Mouse (Mus musculus): ENCODE results near the gene Hyou1.

The Hyou1 gene

GRCm38 (mm10) chr9:44379054-44379834 is at the start of gene Hyou1:
Hyou1 (plus strand) TSS chr9:44379490.
- peak; percentile 96 for DNase-seq (ENCODE audit: low read depth, low spot score)

GRCm38 (mm10) chr9:44330736-44331135 is 48.6 kb upstream of the Hyou1 start:
- no peak for DNase-seq (ENCODE audit: low read depth, low spot score)

GRCm38 (mm10) chr9:44332918-44333638 is 46.2 kb upstream of the Hyou1 start:
- DNase-seq (ENCODE audit: low read depth, low spot score): no peak

- DNase-seq (ENCODE audit: low read depth, low spot score): peak; percentile 99
These were observed 44.6 kb upstream of the Hyou1 start, which contains the start of gene H2afx for GRCm38 (mm10) chr9:44334396-44335330. H2afx (plus strand) TSS chr9:44334694.

GRCm38 (mm10) chr9:44335331-44336092 is 43.8 kb upstream of the Hyou1 start:
- peak; percentile 55 for DNase-seq (ENCODE audit: low read depth, low spot score)

- no peak for DNase-seq (ENCODE audit: low read depth, low spot score)
These were observed 43.2 kb upstream of the Hyou1 start for GRCm38 (mm10) chr9:44336093-44336406.

- peak; percentile 49 for DNase-seq (ENCODE audit: low read depth, low spot score)
These were observed 42.8 kb upstream of the Hyou1 start for GRCm38 (mm10) chr9:44336513-44336912.

GRCm38 (mm10) chr9:44336964-44337363 is 42.3 kb upstream of the Hyou1 start:
- DNase-seq (ENCODE audit: low read depth, low spot score): peak; percentile 58

- peak; percentile 40 for DNase-seq (ENCODE audit: low read depth, low spot score)
These were observed 41.7 kb upstream of the Hyou1 start for GRCm38 (mm10) chr9:44337436-44338169.

- no peak for DNase-seq (ENCODE audit: low read depth, low spot score)
These were observed 40.7 kb upstream of the Hyou1 start for GRCm38 (mm10) chr9:44338574-44338973.

- no peak for DNase-seq (ENCODE audit: low read depth, low spot score)
These were observed 37.8 kb upstream of the Hyou1 start for GRCm38 (mm10) chr9:44341487-44341886.

- DNase-seq (ENCODE audit: low read depth, low spot score): no peak
These were observed 37.1 kb upstream of the Hyou1 start for GRCm38 (mm10) chr9:44342173-44342572.

GRCm38 (mm10) chr9:44342605-44343004 is 36.7 kb upstream of the Hyou1 start:
- no peak for DNase-seq (ENCODE audit: low read depth, low spot score)

GRCm38 (mm10) chr9:44343290-44343689 is 36.0 kb upstream of the Hyou1 start:
- DNase-seq (ENCODE audit: low read depth, low spot score): peak; percentile 42

GRCm38 (mm10) chr9:44343781-44344421 is 35.4 kb upstream of the Hyou1 start, which contains the start of gene Hmbs:
Hmbs (minus strand) TSS chr9:44344228.
- peak; percentile 92 for DNase-seq (ENCODE audit: low read depth, low spot score)

- DNase-seq (ENCODE audit: low read depth, low spot score): no peak
These were observed 33.5 kb upstream of the Hyou1 start for GRCm38 (mm10) chr9:44345570-44346433.

GRCm38 (mm10) chr9:44347166-44347565 is 32.1 kb upstream of the Hyou1 start:
- no peak for DNase-seq (ENCODE audit: low read depth, low spot score)

GRCm38 (mm10) chr9:44347621-44348020 is 31.7 kb upstream of the Hyou1 start:
- DNase-seq (ENCODE audit: low read depth, low spot score): no peak

- no peak for DNase-seq (ENCODE audit: low read depth, low spot score)
These were observed 30.7 kb upstream of the Hyou1 start for GRCm38 (mm10) chr9:44348546-44348945.
